Mouse (Mus musculus) urinary bladder, postnatal 10 days (tissue): ENCODE results near the gene Cdk14.
"Not testable (repeated sequence)": the region's sequence is repeated elsewhere in the genome, so short reads cannot be mapped to it uniquely, and the experiment has no call there.

ENCODE experiments used
- DNase-seq: peaks from one replicate; pipeline ENCODE4 v3.0.0; 2022; ENCODE audit warnings: low spot score

The Cdk14 gene

GRCm38 (mm10) chr5:5261725-5262296 is 158.3 kb downstream of the Cdk14 start:
- DNase-seq: no peak

- DNase-seq: no peak
Measured at GRCm38 (mm10) chr5:5260966-5261724, 159.0 kb downstream of the Cdk14 start.

GRCm38 (mm10) chr5:5260309-5260708 is 159.8 kb downstream of the Cdk14 start:
- DNase-seq: no peak

GRCm38 (mm10) chr5:5254391-5254790 is 165.7 kb downstream of the Cdk14 start:
- no peak for DNase-seq

- DNase-seq: no peak
Measured at GRCm38 (mm10) chr5:5253177-5253576, 166.9 kb downstream of the Cdk14 start.

GRCm38 (mm10) chr5:5247671-5248070 is 172.4 kb downstream of the Cdk14 start:
- no peak for DNase-seq

- no peak for DNase-seq
Measured at GRCm38 (mm10) chr5:5246534-5247175, 173.5 kb downstream of the Cdk14 start.

- DNase-seq: no peak
Measured at GRCm38 (mm10) chr5:5245182-5245581, 174.9 kb downstream of the Cdk14 start.

GRCm38 (mm10) chr5:5243648-5244047 is 176.5 kb downstream of the Cdk14 start:
- no peak for DNase-seq

GRCm38 (mm10) chr5:5242704-5243103 is 177.4 kb downstream of the Cdk14 start:
- no peak for DNase-seq

GRCm38 (mm10) chr5:5241088-5241487 is 179.0 kb downstream of the Cdk14 start:
- DNase-seq: no peak

- no peak for DNase-seq
Measured at GRCm38 (mm10) chr5:5240121-5240520, 180.0 kb downstream of the Cdk14 start.

GRCm38 (mm10) chr5:5234935-5235334 is 185.2 kb downstream of the Cdk14 start:
- DNase-seq: not testable (repeated sequence)

- DNase-seq: no peak
Measured at GRCm38 (mm10) chr5:5226966-5227365, 193.1 kb downstream of the Cdk14 start.

- DNase-seq: no peak
Measured at GRCm38 (mm10) chr5:5211780-5212135, 208.4 kb downstream of the Cdk14 start.

GRCm38 (mm10) chr5:5211034-5211779 is 208.9 kb downstream of the Cdk14 start:
- no peak for DNase-seq

GRCm38 (mm10) chr5:5208016-5208415 is 212.1 kb downstream of the Cdk14 start:
- no peak for DNase-seq

GRCm38 (mm10) chr5:5206012-5206411 is 214.1 kb downstream of the Cdk14 start:
- DNase-seq: no peak

GRCm38 (mm10) chr5:5194562-5195221 is 225.4 kb downstream of the Cdk14 start:
- no peak for DNase-seq

GRCm38 (mm10) chr5:5189590-5189989 is 230.5 kb downstream of the Cdk14 start:
- no peak for DNase-seq

- DNase-seq: no peak
Measured at GRCm38 (mm10) chr5:5185987-5186742, 233.9 kb downstream of the Cdk14 start.
